Mouse (Mus musculus) cerebellum, postnatal 25 days (tissue): ENCODE measurements around the gene Fam83e.

Source experiments
- DNase-seq, 2 experiments: peaks; one replicate each; pipeline ENCODE4 v3.0.0; 2021; ENCODE audit warnings: mixed read lengths in 2 of 2

Fam83e gene

GRCm38 (mm10) chr7:45715741-45716459 lies 5.1 kb upstream of the Fam83e start:
- DNase-seq = no peak

- no peak for DNase-seq
Measured at GRCm38 (mm10) chr7:45716460-45716857, 4.6 kb upstream of the Fam83e start.

- DNase-seq = no peak
Measured at GRCm38 (mm10) chr7:45716952-45717917, 3.8 kb upstream of the Fam83e start.

- DNase-seq = peak; percentile 99
Measured at GRCm38 (mm10) chr7:45717918-45718297, 3.1 kb upstream of the Fam83e start, which contains the start of gene Sphk2. Gene Sphk2 (minus strand): TSS chr7:45718002.

GRCm38 (mm10) chr7:45718331-45718730 lies 2.7 kb upstream of the Fam83e start:
- DNase-seq = no peak

GRCm38 (mm10) chr7:45719180-45719579 lies 1.8 kb upstream of the Fam83e start:
- no peak for DNase-seq

- DNase-seq = no peak
Measured at GRCm38 (mm10) chr7:45719738-45720412, 1.1 kb upstream of the Fam83e start.

GRCm38 (mm10) chr7:45721234-45721571 lies 191 bp downstream of the Fam83e start:
- DNase-seq = no peak

- peak in 1 of 2 experiments; percentile 35 for DNase-seq
Measured at GRCm38 (mm10) chr7:45721642-45722347, 783 bp downstream of the Fam83e start.

- DNase-seq = peak; percentile 60 to 73
Measured at GRCm38 (mm10) chr7:45722348-45722713, 1.3 kb downstream of the Fam83e start.

GRCm38 (mm10) chr7:45723301-45723700 lies 2.3 kb downstream of the Fam83e start:
- DNase-seq = no peak

- DNase-seq = no peak
Measured at GRCm38 (mm10) chr7:45723781-45724180, 2.8 kb downstream of the Fam83e start.

GRCm38 (mm10) chr7:45725151-45725550 lies 4.1 kb downstream of the Fam83e start:
- no peak for DNase-seq

GRCm38 (mm10) chr7:45725713-45726112 lies 4.7 kb downstream of the Fam83e start, which contains the start of gene Spaca4:
Gene Spaca4 (minus strand): TSS chr7:45725813.
- no peak for DNase-seq

GRCm38 (mm10) chr7:45726419-45726818 lies 5.4 kb downstream of the Fam83e start:
- DNase-seq = no peak

GRCm38 (mm10) chr7:45727625-45728024 lies 6.6 kb downstream of the Fam83e start:
- no peak for DNase-seq

- no peak for DNase-seq
Measured at GRCm38 (mm10) chr7:45730727-45731431, 9.9 kb downstream of the Fam83e start.

- no peak for DNase-seq
Measured at GRCm38 (mm10) chr7:45733477-45733876, 12.5 kb downstream of the Fam83e start.

- peak; percentile 82 to 91 for DNase-seq
Measured at GRCm38 (mm10) chr7:45739162-45739763, 18.3 kb downstream of the Fam83e start.

GRCm38 (mm10) chr7:45739820-45740219 lies 18.8 kb downstream of the Fam83e start:
- DNase-seq = no peak

- no peak for DNase-seq
Measured at GRCm38 (mm10) chr7:45741308-45741707, 20.3 kb downstream of the Fam83e start.
